Mouse (Mus musculus): ENCODE measurements at regions not wholly inside any gene's neighbourhood (a gene's known extent, or its start where the extent isn't known, plus 50 kb on each side); places are given as distances from the start of the nearest gene placed in this dataset.
A peak's percentile ranks its signal among the peaks of the same experiment; 100 is the strongest.

- WGBS: 7% methylated on average over 20 of the region's 20 CpGs
- 0 out of 2 replicates have a peak, but pooled peaks have one; percentile 34 for ATAC-seq (ENCODE audit: low FRiP score)
These were observed 109.1 kb upstream of the Ptbp2 start for GRCm38 (mm10) chr3:119893165-119893910.

GRCm38 (mm10) chr3:119892533-119893164 lies 108.4 kb upstream of the Ptbp2 start:
- H3K27ac ChIP-seq (ENCODE audit: low read depth, low read length): 0 out of 2 replicates have a peak overlapping the region, but pooled peaks have one; percentile 43
- WGBS: 42% methylated on average over 9 of the region's 9 CpGs

More at GRCm38 (mm10) chr3:119893165-119893910, 109.1 kb upstream of the Ptbp2 start:
- no peak for TF ChIP-seq CTCF (IDR thresholded peaks at IDR 0.05)
- Histone ChIP-seq H3K4me3 (ENCODE audit: low read depth, low read length) (peak overlapping the region; percentile 17), H3K9me3 (ENCODE audit: low read length) (no peaks in the 10 kb centered on the region), H3K9ac (replicated peaks; ENCODE audit: low read length, poor library complexity, severe bottlenecking) (peak overlapping the region; percentile 46; the same call in 1 of the 2 replicates), H3K36me3 (ENCODE audit: insufficient read depth, low read length) (no peaks in the 10 kb centered on the region), H3K27ac (ENCODE audit: low read depth, low read length) (peak overlapping the region; percentile 55; the same call in 1 of the 2 replicates), H3K4me1 (ENCODE audit: insufficient read depth, low read length) (peaks cover 7% of the 10 kb centered on the region), H3K27me3 (ENCODE audit: insufficient read depth, low read length) (no peaks in the 10 kb centered on the region), H3K4me2 (ENCODE audit: low read depth, low read length, poor library complexity, severe bottlenecking) (peak overlapping the region; percentile 54)
- peak; percentile 33 for DNase-seq (ENCODE audit: low spot score)

GRCm38 (mm10) chr3:119890911-119891310 lies 106.6 kb upstream of the Ptbp2 start:
- DNase-seq (ENCODE audit: low spot score) (no peak), ATAC-seq (ENCODE audit: low FRiP score) (no peak)
- Histone ChIP-seq H3K27me3 (ENCODE audit: insufficient read depth, low read length) (no peaks in the 10 kb centered on the region), H3K9ac (replicated peaks; ENCODE audit: low read length, poor library complexity, severe bottlenecking) (no peak overlapping the region), H3K4me1 (ENCODE audit: insufficient read depth, low read length) (peaks cover 7% of the 10 kb centered on the region), H3K27ac (ENCODE audit: low read depth, low read length) (no peak overlapping the region), H3K4me2 (ENCODE audit: low read depth, low read length, poor library complexity, severe bottlenecking) (no peak overlapping the region), H3K4me3 (ENCODE audit: low read depth, low read length) (no peak overlapping the region), H3K36me3 (ENCODE audit: insufficient read depth, low read length) (no peaks in the 10 kb centered on the region), H3K9me3 (ENCODE audit: low read length) (no peaks in the 10 kb centered on the region)
- WGBS: 64% methylated on average over 4 of the region's 4 CpGs
- TF ChIP-seq CTCF (IDR thresholded peaks at IDR 0.05): no peak

More at GRCm38 (mm10) chr3:119892533-119893164, 108.4 kb upstream of the Ptbp2 start:
- Histone ChIP-seq H3K36me3 (ENCODE audit: insufficient read depth, low read length) (no peaks in the 10 kb centered on the region), H3K4me1 (ENCODE audit: insufficient read depth, low read length) (peaks cover 7% of the 10 kb centered on the region), H3K27me3 (ENCODE audit: insufficient read depth, low read length) (no peaks in the 10 kb centered on the region), H3K9ac (replicated peaks; ENCODE audit: low read length, poor library complexity, severe bottlenecking) (no peak overlapping the region), H3K4me2 (ENCODE audit: low read depth, low read length, poor library complexity, severe bottlenecking) (no peak overlapping the region), H3K4me3 (ENCODE audit: low read depth, low read length) (no peak overlapping the region), H3K9me3 (ENCODE audit: low read length) (no peaks in the 10 kb centered on the region)
- DNase-seq (ENCODE audit: low spot score): no peak
- TF ChIP-seq CTCF (IDR thresholded peaks at IDR 0.05): no peak
- ATAC-seq (ENCODE audit: low FRiP score): no peak

- Histone ChIP-seq H3K36me3 (ENCODE audit: insufficient read depth, low read length) (no peaks in the 10 kb centered on the region), H3K9me3 (ENCODE audit: low read length) (no peaks in the 10 kb centered on the region), H3K4me2 (ENCODE audit: low read depth, low read length, poor library complexity, severe bottlenecking) (no peak overlapping the region), H3K4me3 (ENCODE audit: low read depth, low read length) (no peak overlapping the region), H3K4me1 (ENCODE audit: insufficient read depth, low read length) (peaks cover 2% of the 10 kb centered on the region; the same call in 1 of the 2 replicates), H3K27me3 (ENCODE audit: insufficient read depth, low read length) (no peaks in the 10 kb centered on the region), H3K27ac (ENCODE audit: low read depth, low read length) (no peak overlapping the region), H3K9ac (replicated peaks; ENCODE audit: low read length, poor library complexity, severe bottlenecking) (no peak overlapping the region)
- WGBS: 94% methylated on average over 3 of the region's 3 CpGs
- no peak for TF ChIP-seq CTCF (IDR thresholded peaks at IDR 0.05)
- DNase-seq (ENCODE audit: low spot score) (no peak), ATAC-seq (ENCODE audit: low FRiP score) (no peak)
These were observed 104.2 kb upstream of the Ptbp2 start for GRCm38 (mm10) chr3:119888487-119888886.

GRCm38 (mm10) chr3:119876395-119876794 lies 92.1 kb upstream of the Ptbp2 start:
- ATAC-seq (ENCODE audit: low FRiP score) (no peak), DNase-seq (ENCODE audit: low spot score) (no peak)
- WGBS: 49% methylated on average over 5 of the region's 5 CpGs
- Histone ChIP-seq H3K36me3 (ENCODE audit: insufficient read depth, low read length) (no peaks in the 10 kb centered on the region), H3K9me3 (ENCODE audit: low read length) (no peaks in the 10 kb centered on the region), H3K4me1 (ENCODE audit: insufficient read depth, low read length) (no peaks in the 10 kb centered on the region), H3K27me3 (ENCODE audit: insufficient read depth, low read length) (no peaks in the 10 kb centered on the region), H3K27ac (ENCODE audit: low read depth, low read length) (no peak overlapping the region), H3K4me2 (ENCODE audit: low read depth, low read length, poor library complexity, severe bottlenecking) (no peak overlapping the region), H3K9ac (replicated peaks; ENCODE audit: low read length, poor library complexity, severe bottlenecking) (no peak overlapping the region), H3K4me3 (ENCODE audit: low read depth, low read length) (no peak overlapping the region)
- no peak for TF ChIP-seq CTCF (IDR thresholded peaks at IDR 0.05)

GRCm38 (mm10) chr3:119875061-119875460 lies 90.8 kb upstream of the Ptbp2 start:
- no peak overlapping the region for H3K27ac ChIP-seq (ENCODE audit: low read depth, low read length)
- no peaks in the 10 kb centered on the region for H3K9me3 ChIP-seq (ENCODE audit: low read length)
- no peak for TF ChIP-seq CTCF (IDR thresholded peaks at IDR 0.05)
- H3K36me3 ChIP-seq (ENCODE audit: insufficient read depth, low read length): no peaks in the 10 kb centered on the region
- DNase-seq (ENCODE audit: low spot score): no peak
- H3K27me3 ChIP-seq (ENCODE audit: insufficient read depth, low read length): no peaks in the 10 kb centered on the region
- WGBS: 81% methylated on average over 1 of the region's 1 CpGs
- H3K4me2 ChIP-seq (ENCODE audit: low read depth, low read length, poor library complexity, severe bottlenecking): no peak overlapping the region
- no peak for ATAC-seq (ENCODE audit: low FRiP score)
- no peak overlapping the region for H3K9ac ChIP-seq (replicated peaks; ENCODE audit: low read length, poor library complexity, severe bottlenecking)
- H3K4me3 ChIP-seq (ENCODE audit: low read depth, low read length): no peak overlapping the region
- H3K4me1 ChIP-seq (ENCODE audit: insufficient read depth, low read length): no peaks in the 10 kb centered on the region

Data from midbrain, postnatal 0 days (tissue).